In genomic region chr5:65951513-65951909, GRCm38 (mm10) we compare ENCODE assay signal across 10 mouse cellular contexts. TPM values are rescaled to one million over a fixed set of nuclear protein-coding genes. Genes with fewer than 3 reads are reported as not detected.
DNase-seq lines count a peak whose midpoint lies in the region; ATAC-seq and TF ChIP-seq lines count a peak whose summit lies in the region.
"Had no signal": no experiment of that assay in that cellular context is flagged by ENCODE, and none has a peak within 500 bp of the region (broad histone marks: within the 10 kb centered on the region; RNA-seq: fewer than 3 reads in every experiment).

No protein-coding gene starts in this region.

- ATAC-seq in lung, embryonic 14.5 days (ENCODE audit: insufficient read depth), result no peak
- peak; percentile 30; the same call in 1 of the 2 replicates for ATAC-seq in megakaryocyte progenitor cell, adult 5-6 weeks (replicated peaks; ENCODE audit: poor library complexity)

- H3K4me2 ChIP-seq in lung, embryonic 14.5 days, result no peak overlapping the region
- H3K4me2 ChIP-seq: heart, embryonic 15.5 days had no signal

- H3K27ac ChIP-seq in lung, embryonic 14.5 days (ENCODE audit: low read depth), result no peak overlapping the region
- H3K27ac ChIP-seq: heart, embryonic 15.5 days; macrophage had no signal

- TF ChIP-seq POLR2A in lung, adult 2 months (IDR thresholded peaks at IDR 0.05; ENCODE audit: borderline replicate concordance, extremely low read depth, low read depth, low read length), result no peak

- 70% methylated on average over 4 of the region's 4 CpGs for WGBS in lung, embryonic 14.5 days
- 70% methylated on average over 4 of the region's 4 CpGs for WGBS in lung, adult 2 months

- H3K4me3 ChIP-seq in lung, embryonic 14.5 days (ENCODE audit: low read depth, low read length), result no peak overlapping the region
- H3K4me3 ChIP-seq in lung, adult 2 months (replicated peaks; ENCODE audit: extremely low read depth, low read depth, low read length), result no peak overlapping the region
- H3K4me3 ChIP-seq: heart, embryonic 15.5 days had no signal

- H3K9ac ChIP-seq in lung, embryonic 14.5 days, result no peak overlapping the region
- H3K9ac ChIP-seq: heart, embryonic 15.5 days had no signal

- no peak for DNase-seq in lung, embryonic 14.5 days
- no peak for DNase-seq in lung, adult 2 months
- peak; percentile 87 for DNase-seq in ZHBTc4 (ENCODE audit: low read depth, low spot score)
- peak; percentile 55 for DNase-seq in thymus, postnatal 0 days (ENCODE audit: low spot score)
- no peak for DNase-seq in gastrocnemius, adult 18-20 months (ENCODE audit: low spot score)
- no peak for DNase-seq in frontal cortex, adult 2 months (ENCODE audit: extremely low spot score in 1 of 2, low spot score in 1 of 2)
- no peak for DNase-seq in heart, adult 9 months (ENCODE audit: low spot score in 2 of 2)

- no peaks in the 10 kb centered on the region for H3K36me3 ChIP-seq in lung, embryonic 14.5 days (ENCODE audit: insufficient read depth)
- H3K36me3 ChIP-seq: heart, embryonic 15.5 days had no signal

- TF ChIP-seq CTCF in lung, embryonic 14.5 days (IDR thresholded peaks at IDR 0.05; ENCODE audit: low read depth), result peak; percentile 54
- TF ChIP-seq CTCF in lung, adult 2 months (IDR thresholded peaks at IDR 0.05; ENCODE audit: insufficient read depth, low read length), result no peak

- H3K4me1 ChIP-seq in lung, embryonic 14.5 days (ENCODE audit: insufficient read depth), result no peaks in the 10 kb centered on the region
- no peaks in the 10 kb centered on the region for H3K4me1 ChIP-seq in lung, adult 2 months (ENCODE audit: control insufficient read depth, insufficient read depth, low read length)

- no peaks in the 10 kb centered on the region for H3K27me3 ChIP-seq in lung, embryonic 14.5 days (ENCODE audit: insufficient read depth, low read length)
- H3K27me3 ChIP-seq: heart, embryonic 15.5 days had no signal

- no peaks in the 10 kb centered on the region for H3K9me3 ChIP-seq in lung, embryonic 14.5 days (ENCODE audit: low read depth, low read length)
- H3K9me3 ChIP-seq: heart, embryonic 15.5 days had no signal

RNA-seq across cellular contexts. Expression of gene Chrna9, which starts 16.8 kb away (rescaled TPM):
- polyA plus RNA-seq in lung, embryonic 14.5 days (2014; fragmentation: Nextera tagmentation; extraction: Ambion mirVana), result not detected in 2 replicates
- 1.4 TPM in 1 of 2 replicates, not detected in the other for polyA plus RNA-seq in lung, adult 2 months (2012; rRNA removed)
- total RNA-seq in megakaryocyte progenitor cell, adult 5-6 weeks (2015), result not detected in 2 replicates
- total RNA-seq in megakaryocyte progenitor cell, adult 5-6 weeks (2017), result not detected in 2 replicates
- 244 and 286 TPM in 2 replicates for polyA plus RNA-seq in thymus, postnatal 0 days (2015; fragmentation: Nextera tagmentation; extraction: Ambion mirVana)
- 1 to 10 TPM; 1.9 to 8.2 TPM for total RNA-seq in gastrocnemius, adult 18-20 months (2021)
- not detected in 2 replicates for polyA plus RNA-seq in frontal cortex, adult 2 months (2012; rRNA removed)
- polyA plus RNA-seq: macrophage had no signal

RNA-seq across cellular contexts. Expression of gene 9130230L23Rik, which starts 52.6 kb away (rescaled TPM):
- 1.0 and 1.5 TPM in 2 replicates for polyA plus RNA-seq in lung, embryonic 14.5 days (2014; fragmentation: Nextera tagmentation; extraction: Ambion mirVana)
- polyA plus RNA-seq in lung, adult 2 months (2012; rRNA removed), result 2.6 and 3.5 TPM in 2 replicates
- not detected in 2 replicates for total RNA-seq in megakaryocyte progenitor cell, adult 5-6 weeks (2015)
- 0.30 TPM in 1 of 2 replicates, not detected in the other for total RNA-seq in megakaryocyte progenitor cell, adult 5-6 weeks (2017)
- polyA plus RNA-seq in thymus, postnatal 0 days (2015; fragmentation: Nextera tagmentation; extraction: Ambion mirVana), result 0.82 and 1.0 TPM in 2 replicates
- total RNA-seq in gastrocnemius, adult 18-20 months (2021), result not detected
- not detected in 2 replicates for polyA plus RNA-seq in frontal cortex, adult 2 months (2012; rRNA removed)
- polyA plus RNA-seq: macrophage had no signal

Comparison
In these comparisons a context has a peak if more than half of its experiments do, and no peak if none do; other contexts are left out.
1. DNase-seq: peak in ZHBTc4 (single experiment) and thymus, postnatal 0 days (single experiment); none in lung, embryonic 14.5 days (single experiment), lung, adult 2 months (single experiment), gastrocnemius, adult 18-20 months (single experiment), frontal cortex, adult 2 months (0 of 2) and heart, adult 9 months (0 of 2).
2. RNA of gene Chrna9, which starts 16.8 kb away (polyA plus RNA-seq): 244 to 286 TPM in thymus, postnatal 0 days; 1.4 TPM in lung, adult 2 months, not detected in frontal cortex, adult 2 months and not detected in lung, embryonic 14.5 days; every median in the first group is over 100 times any median in the second.